Mouse (Mus musculus) G1E (cell line): ENCODE data around the gene Usp3. TPM values are rescaled to one million over a fixed set of nuclear protein-coding genes. Genes with fewer than 3 reads are reported as not detected.

ENCODE experiments used
- ATAC-seq: 2 replicates; pipeline ENCODE4 v1.8.0; 2016; ENCODE audit warnings: mild to moderate bottlenecking; ENCODE audit not compliant: insufficient number of reproducible peaks, poor library complexity, low FRiP score, severe bottlenecking; ENCODE audit errors: extremely low read depth
- DNase-seq: peaks from one replicate; pipeline ENCODE4 v3.0.0; 2012; ENCODE audit warnings: low spot score
- H3K27me3 ChIP-seq: 2 replicates; pipeline ENCODE4 v1.6.1; 2012; ENCODE audit warnings: mild to moderate bottlenecking, low read length, inconsistent platforms; ENCODE audit not compliant: insufficient read depth
- H3K36me3 ChIP-seq: replicated peaks from 2 replicates; pipeline ENCODE3; 2012; ENCODE audit warnings: mild to moderate bottlenecking, inconsistent platforms
- H3K4me1 ChIP-seq: 2 replicates; pipeline ENCODE4 v1.6.1; 2012; ENCODE audit warnings: low read depth, low read length, inconsistent platforms, mixed read lengths; ENCODE audit not compliant: insufficient read depth
- H3K4me3 ChIP-seq: 2 replicates; pipeline ENCODE4 v1.5.1; 2012; ENCODE audit warnings: low read depth, mild to moderate bottlenecking, inconsistent platforms, low read length, moderate library complexity, mixed read lengths
- H3K9me3 ChIP-seq: replicated peaks from 2 replicates; pipeline ENCODE4 v1.6.1; 2012; ENCODE audit warnings: inconsistent platforms
- CTCF ChIP-seq: IDR thresholded peaks from 2 replicates; pipeline ENCODE4 v1.5.1; 2012; ENCODE audit warnings: low read depth, low read length, inconsistent platforms, mixed read lengths
- GATA1 ChIP-seq: IDR thresholded peaks from 2 replicates; pipeline ENCODE4 v1.6.1; 2012; ENCODE audit warnings: borderline replicate concordance, low read length, inconsistent platforms, mixed read lengths
- GATA2 ChIP-seq: IDR thresholded peaks from 2 replicates; pipeline ENCODE4 v1.6.1; 2012; ENCODE audit warnings: low read depth, low read length, inconsistent platforms, borderline replicate concordance
- POLR2AphosphoS5 ChIP-seq: IDR thresholded peaks from 2 replicates; pipeline ENCODE4 v1.6.1; 2012; ENCODE audit warnings: low read depth, low read length, inconsistent platforms; ENCODE audit not compliant: insufficient replicate concordance
- TAL1 ChIP-seq: conservative IDR thresholded peaks from 2 replicates; pipeline ENCODE4 v1.6.1; 2012; ENCODE audit warnings: low read depth, low read length, inconsistent platforms, mixed read lengths
- polyA plus RNA-seq: library from polyadenylated mRNA; stranded (reverse); fragments of >175 nt; gene quantifications from 2 replicates; pipeline ENCODE4 v1.2.3, GENCODE M21; 2012
- total RNA-seq, 2 experiments: library from RNA; stranded (forward) in 1 of 2; stranded (reverse) in 1 of 2; fragments of 200-1000 nt in 1 of 2; fragments of >200 nt in 1 of 2; fragmentation: Nextera tagmentation in 1 of 2; gene quantifications; 2 replicates each; pipeline ENCODE4 v1.2.3; 2014 to 2017

Usp3 gene
- total and polyA plus RNA-seq, 3 experiments, result 12.8 to 73.9 (median 35.5) TPM

GRCm38 (mm10) chr9:66624873-66625272 is 31.9 kb upstream of the Usp3 start:
- Histone ChIP-seq H3K9me3 (no peaks in the 10 kb centered on the region), H3K4me3 (no peak overlapping the region), H3K36me3 (no peaks in the 10 kb centered on the region), H3K4me1 (no peaks in the 10 kb centered on the region; the same call in 1 of the 2 replicates), H3K27me3 (peaks cover 37% of the 10 kb centered on the region)
- DNase-seq, result no peak
- no peak for ATAC-seq
- TF ChIP-seq CTCF (no peak), POLR2AphosphoS5 (no peak), GATA2 (no peak), GATA1 (no peak), TAL1 (no peak)

DNA sequence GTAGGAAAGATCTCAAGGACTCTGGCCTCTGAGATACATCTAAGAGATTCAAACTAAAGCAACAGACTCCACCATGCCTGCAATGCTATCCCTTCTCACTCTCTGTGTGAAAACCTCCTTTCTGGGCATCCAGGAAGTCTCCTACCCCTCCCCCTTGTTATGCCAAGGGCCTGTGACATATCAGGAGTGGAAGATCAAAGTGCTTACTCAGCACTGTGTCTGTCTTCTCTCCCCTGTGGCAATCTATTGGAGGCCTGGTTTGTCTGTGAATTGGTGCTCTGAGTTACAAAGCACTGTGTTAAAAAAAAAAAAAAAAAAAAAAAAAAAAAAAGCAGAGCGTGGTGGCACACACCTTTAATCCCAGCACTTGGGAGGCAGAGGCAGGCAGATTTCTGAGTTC is 30.7 kb upstream of the Usp3 start:
- Histone ChIP-seq H3K4me1 (no peaks in the 10 kb centered on the region; the same call in 1 of the 2 replicates), H3K27me3 (peaks cover 46% of the 10 kb centered on the region), H3K36me3 (no peaks in the 10 kb centered on the region), H3K9me3 (no peaks in the 10 kb centered on the region), H3K4me3 (no peak overlapping the region)
- no peak for DNase-seq
- no peak for ATAC-seq
- TF ChIP-seq GATA2, result no peak

- Histone ChIP-seq H3K27me3 (peaks cover 52% of the 10 kb centered on the region), H3K9me3 (0 out of 2 replicates have a peak, but pooled peaks cover 2% of the 10 kb centered on the region), H3K4me1 (no peaks in the 10 kb centered on the region; the same call in 1 of the 2 replicates), H3K4me3 (no peak overlapping the region), H3K36me3 (no peaks in the 10 kb centered on the region)
- ATAC-seq, result peak; percentile 15
- TF ChIP-seq TAL1 (no peak), GATA1 (no peak), POLR2AphosphoS5 (no peak), GATA2 (no peak), CTCF (no peak)
- no peak for DNase-seq
Observed at GRCm38 (mm10) chr9:66620581-66620981, 27.6 kb upstream of the Usp3 start.

- H3K4me3 ChIP-seq, result no peak overlapping the region
- ATAC-seq (no peak), DNase-seq (no peak)
- H3K4me1 ChIP-seq, result peaks cover 4% of the 10 kb centered on the region; the same call in 1 of the 2 replicates
- H3K27me3 ChIP-seq, result peaks cover 47% of the 10 kb centered on the region
- no peaks in the 10 kb centered on the region for H3K36me3 ChIP-seq
- TF ChIP-seq CTCF (no peak), GATA1 (no peak), POLR2AphosphoS5 (no peak), TAL1 (no peak), GATA2 (no peak)
- H3K9me3 ChIP-seq, result 0 out of 2 replicates have a peak, but pooled peaks cover 2% of the 10 kb centered on the region
Observed at GRCm38 (mm10) chr9:66620055-66620454, 27.1 kb upstream of the Usp3 start.

GRCm38 (mm10) chr9:66617812-66618211 is 24.9 kb upstream of the Usp3 start:
- Histone ChIP-seq H3K9me3 (0 out of 2 replicates have a peak, but pooled peaks cover 2% of the 10 kb centered on the region), H3K4me3 (no peak overlapping the region), H3K36me3 (no peaks in the 10 kb centered on the region), H3K27me3 (peaks cover 43% of the 10 kb centered on the region), H3K4me1 (peaks cover 7% of the 10 kb centered on the region)
- DNase-seq (no peak), ATAC-seq (no peak)
- no peak for TF ChIP-seq POLR2AphosphoS5
- TF ChIP-seq GATA2, result no peak
- TF ChIP-seq GATA1, result no peak
- no peak for TF ChIP-seq TAL1
- TF ChIP-seq CTCF, result no peak

GRCm38 (mm10) chr9:66616858-66617257 is 23.9 kb upstream of the Usp3 start:
- Histone ChIP-seq H3K4me3 (no peak overlapping the region), H3K36me3 (no peaks in the 10 kb centered on the region), H3K27me3 (peaks cover 37% of the 10 kb centered on the region), H3K9me3 (0 out of 2 replicates have a peak, but pooled peaks cover 2% of the 10 kb centered on the region), H3K4me1 (peaks cover 7% of the 10 kb centered on the region)
- DNase-seq, result no peak
- no peak for ATAC-seq
- no peak for TF ChIP-seq GATA1
- no peak for TF ChIP-seq POLR2AphosphoS5
- TF ChIP-seq GATA2, result no peak

GRCm38 (mm10) chr9:66615141-66615540 is 22.2 kb upstream of the Usp3 start:
- TF ChIP-seq POLR2AphosphoS5, result no peak
- no peak for TF ChIP-seq GATA2
- TF ChIP-seq GATA1, result no peak
- no peak for TF ChIP-seq CTCF
- TF ChIP-seq TAL1, result no peak
- ATAC-seq (no peak), DNase-seq (no peak)
- no peak overlapping the region for H3K4me3 ChIP-seq
- 0 out of 2 replicates have a peak, but pooled peaks cover 2% of the 10 kb centered on the region for H3K9me3 ChIP-seq
- H3K4me1 ChIP-seq, result peaks cover 16% of the 10 kb centered on the region
- peaks cover 34% of the 10 kb centered on the region for H3K27me3 ChIP-seq
- no peaks in the 10 kb centered on the region for H3K36me3 ChIP-seq
